Mouse (Mus musculus) layer of hippocampus, adult 11-12 months (tissue): ENCODE measurements around the gene Mier1.
A peak's percentile ranks its signal among the peaks of the same experiment; 100 is the strongest.

ENCODE experiments used
- DNase-seq: peaks from one replicate; pipeline ENCODE4 v3.0.0; 2022; ENCODE audit warnings: low spot score

Mier1 gene

GRCm38 (mm10) chr4:103114184-103115111 lies at the start of gene Mier1, which contains the start of gene Wdr78:
Gene Mier1 (plus strand): TSS chr4:103114390.
Gene Wdr78 (minus strand): TSS chr4:103114555.
- DNase-seq, result peak; percentile 94

- DNase-seq, result no peak
Observed at GRCm38 (mm10) chr4:103064421-103064820, 49.8 kb upstream of the Mier1 start.

- no peak for DNase-seq
Observed at GRCm38 (mm10) chr4:103064976-103065375, 49.2 kb upstream of the Mier1 start.

- DNase-seq, result no peak
Observed at GRCm38 (mm10) chr4:103067906-103068655, 46.1 kb upstream of the Mier1 start.

GRCm38 (mm10) chr4:103070631-103071030 lies 43.6 kb upstream of the Mier1 start:
- DNase-seq, result no peak

- DNase-seq, result no peak
Observed at GRCm38 (mm10) chr4:103085237-103085636, 29.0 kb upstream of the Mier1 start.

- DNase-seq, result no peak
Observed at GRCm38 (mm10) chr4:103095921-103096320, 18.3 kb upstream of the Mier1 start.

- no peak for DNase-seq
Observed at GRCm38 (mm10) chr4:103098532-103098931, 15.7 kb upstream of the Mier1 start.

GRCm38 (mm10) chr4:103112651-103113050 lies 1.5 kb upstream of the Mier1 start:
- no peak for DNase-seq

GRCm38 (mm10) chr4:103113402-103113801 lies 788 bp upstream of the Mier1 start:
- no peak for DNase-seq

GRCm38 (mm10) chr4:103118888-103119228 lies 4.7 kb downstream of the Mier1 start:
- no peak for DNase-seq

- DNase-seq, result peak; percentile 72
Observed at GRCm38 (mm10) chr4:103119229-103120027, 5.2 kb downstream of the Mier1 start.

- no peak for DNase-seq
Observed at GRCm38 (mm10) chr4:103120028-103120384, 5.8 kb downstream of the Mier1 start.

GRCm38 (mm10) chr4:103120395-103120794 lies 6.2 kb downstream of the Mier1 start:
- no peak for DNase-seq

- DNase-seq, result no peak
Observed at GRCm38 (mm10) chr4:103120874-103121389, 6.7 kb downstream of the Mier1 start.

- no peak for DNase-seq
Observed at GRCm38 (mm10) chr4:103123086-103123485, 8.9 kb downstream of the Mier1 start.

GRCm38 (mm10) chr4:103123606-103124005 lies 9.4 kb downstream of the Mier1 start:
- no peak for DNase-seq

GRCm38 (mm10) chr4:103126533-103126932 lies 12.3 kb downstream of the Mier1 start:
- no peak for DNase-seq

GRCm38 (mm10) chr4:103136946-103137345 lies 22.8 kb downstream of the Mier1 start:
- no peak for DNase-seq

- peak; percentile 86 for DNase-seq
Observed at GRCm38 (mm10) chr4:103146339-103146738, 32.1 kb downstream of the Mier1 start.

GRCm38 (mm10) chr4:103151946-103152345 lies 37.8 kb downstream of the Mier1 start:
- no peak for DNase-seq

- no peak for DNase-seq
Observed at GRCm38 (mm10) chr4:103158781-103159180, 44.6 kb downstream of the Mier1 start.
